Mouse (Mus musculus) gastrocnemius, adult 2 months (tissue): ENCODE measurements around the gene Gpr61. TPM values are rescaled to one million over a fixed set of nuclear protein-coding genes. Genes with fewer than 3 reads are reported as not detected.

Experiments used
- DNase-seq: peaks from one replicate; pipeline ENCODE4 v3.0.0; 2022
- H3K27ac ChIP-seq: fragments of 200-600 bp; 2 replicates; pipeline ENCODE4 v1.8.1; 2022; ENCODE audit warnings: mild to moderate bottlenecking
- H3K4me3 ChIP-seq: fragments of 200-600 bp; 2 replicates; pipeline ENCODE4 v1.8.1; 2022; ENCODE audit warnings: mild to moderate bottlenecking, moderate library complexity
- CTCF ChIP-seq: fragments of 200-600 bp; IDR thresholded peaks from 2 replicates; pipeline ENCODE4 v1.8.1; 2022; ENCODE audit warnings: antibody characterized with exemption, mild to moderate bottlenecking, moderate library complexity
- intact Hi-C: fragments of 180-260 bp; cut with DNase I; formaldehyde crosslinking; loops from one replicate; pipeline ENCODE4 v1.15.1; 2025
- total RNA-seq, 2 experiments: library from RNA; stranded (reverse); gene quantifications; 2 replicates each; pipeline ENCODE4 v1.2.3; 2021

Gpr61 gene
- total RNA-seq, 2 experiments from 2014 or later = not detected

GRCm38 (mm10) chr3:108112666-108113065 is 42.0 kb downstream of the Gpr61 start:
- Histone ChIP-seq H3K27ac (no peak overlapping the region), H3K4me3 (no peak overlapping the region)
- DNase-seq = no peak
- TF ChIP-seq CTCF = no peak
- intact Hi-C loops = no loop called here

DNA sequence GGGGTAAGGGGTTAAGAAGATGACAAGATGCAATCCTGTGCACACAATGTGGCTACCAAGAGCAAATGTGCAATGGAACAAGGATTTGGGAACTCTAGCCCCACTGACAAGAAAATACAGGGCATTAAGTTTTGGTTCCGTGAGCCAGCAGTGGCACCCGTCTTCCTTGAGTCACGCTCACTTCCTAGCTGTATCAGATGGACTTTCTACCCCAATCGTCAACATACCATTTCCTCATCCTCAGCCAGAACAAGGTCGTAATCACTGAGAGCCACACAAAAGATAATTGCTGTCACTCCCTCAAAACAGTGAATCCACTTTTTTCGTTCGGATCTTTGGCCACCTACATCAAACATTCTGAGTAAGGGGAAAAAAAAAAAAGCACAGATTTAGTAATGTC is 42.4 kb downstream of the Gpr61 start:
- no peak overlapping the region for H3K4me3 ChIP-seq
- intact Hi-C loops = no loop called here

GRCm38 (mm10) chr3:108111320-108111719 is 43.4 kb downstream of the Gpr61 start:
- DNase-seq = no peak
- TF ChIP-seq CTCF = no peak
- intact Hi-C loops = no loop called here
- H3K27ac ChIP-seq = no peak overlapping the region
- no peak overlapping the region for H3K4me3 ChIP-seq

More for the DNA sequence above, 42.4 kb downstream of the Gpr61 start:
- no peak overlapping the region for H3K27ac ChIP-seq
- DNase-seq = no peak
- no peak for TF ChIP-seq CTCF

- no peak for DNase-seq
- Histone ChIP-seq H3K27ac (no peak overlapping the region), H3K4me3 (no peak overlapping the region)
- intact Hi-C loops = no loop called here
- TF ChIP-seq CTCF = no peak
Observed at GRCm38 (mm10) chr3:108105281-108105680, 49.4 kb downstream of the Gpr61 start.

DNA sequence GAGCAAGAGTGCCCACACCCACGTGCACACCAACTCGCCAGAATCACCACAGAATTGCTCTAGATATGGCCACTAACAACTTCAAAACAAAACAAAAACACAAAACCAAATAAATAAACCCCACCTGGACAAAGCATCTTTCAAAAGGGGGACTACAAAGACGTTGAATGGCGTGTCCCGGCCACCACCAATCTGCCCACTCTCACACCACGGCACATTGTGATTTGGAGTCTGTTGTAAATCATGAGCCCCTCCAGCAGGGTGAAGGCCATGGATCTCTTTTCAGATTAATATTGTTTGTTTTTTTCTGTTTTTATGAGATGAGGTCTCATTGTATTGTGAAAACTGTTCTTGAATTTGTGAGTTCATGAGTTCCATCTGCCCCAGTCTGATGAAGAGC is 52.6 kb downstream of the Gpr61 start:
- H3K27ac ChIP-seq = no peak overlapping the region
- no peak for TF ChIP-seq CTCF
- intact Hi-C loops = no loop called here
- no peak overlapping the region for H3K4me3 ChIP-seq
- DNase-seq = no peak

- no peak overlapping the region for H3K4me3 ChIP-seq
- no peak overlapping the region for H3K27ac ChIP-seq
- DNase-seq = no peak
- TF ChIP-seq CTCF = no peak
- intact Hi-C loops = no loop called here
Observed at GRCm38 (mm10) chr3:108101594-108101993, 53.1 kb downstream of the Gpr61 start.

Other genes with a start within 250 kb of the Gpr61 start
- 10 to 100 TPM in 1 of 2 experiments, 1 to 10 TPM in 1; 9.5 to 25.7 TPM for gene Gstm7, start 223.1 kb downstream of the Gpr61 start, total RNA-seq
- under 1 TPM in 1 of 2 experiments, not detected in 1; 0.36 TPM for gene Gstm6, start 211.1 kb downstream of the Gpr61 start, total RNA-seq
- not detected for gene Gstm3, start 185.6 kb downstream of the Gpr61 start, total RNA-seq
- 100 to 1,000 TPM in 1 of 2 experiments, 10 to 100 TPM in 1; 63.0 to 111 TPM for gene Gstm2, start 168.4 kb downstream of the Gpr61 start, total RNA-seq
- gene Gstm1, start 136.9 kb downstream of the Gpr61 start, total RNA-seq = 100 to 1,000 TPM; 208 to 217 TPM
- gene Gstm4, start 110.0 kb downstream of the Gpr61 start, total RNA-seq = 10 to 100 TPM; 10.9 to 12.1 TPM
- gene Ampd2, start 68.2 kb downstream of the Gpr61 start, total RNA-seq = 1 to 10 TPM; 3.8 to 5.6 TPM
- gene Gnat2, start 62.1 kb downstream of the Gpr61 start, total RNA-seq = under 1 TPM; 0.26 to 0.36 TPM
- 10 to 100 TPM; 12.0 to 13.8 TPM for gene Gnai3, start 8.7 kb downstream of the Gpr61 start, total RNA-seq
- gene Amigo1, start 31.5 kb upstream of the Gpr61 start, total RNA-seq = 10 to 100 TPM; 21.6 to 28.3 TPM
- 1 to 10 TPM; 2.8 to 3.8 TPM for gene Cyb561d1, start 46.3 kb upstream of the Gpr61 start, total RNA-seq
- 1 to 10 TPM; 6.4 to 8.6 TPM for gene Atxn7l2, start 56.1 kb upstream of the Gpr61 start, total RNA-seq
- 100 to 1,000 TPM; 321 to 322 TPM for gene Sypl2, start 71.8 kb upstream of the Gpr61 start, total RNA-seq
- gene Psma5, start 102.0 kb upstream of the Gpr61 start, total RNA-seq = 10 to 100 TPM; 51.8 to 55.7 TPM
- 10 to 100 TPM; 28.4 to 56.4 TPM for gene Sort1, start 129.2 kb upstream of the Gpr61 start, total RNA-seq
- gene Mybphl, start 210.0 kb upstream of the Gpr61 start, total RNA-seq = not detected
- not detected for gene Psrc1, start 229.0 kb upstream of the Gpr61 start, total RNA-seq